Mouse (Mus musculus): ENCODE results near the gene Myo3a. TPM values are rescaled to one million over a fixed set of nuclear protein-coding genes. Genes with fewer than 3 reads are reported as not detected.

The Myo3a gene
- total RNA-seq (2023): not detected

GRCm38 (mm10) chr2:22227308-22227707, at the start of gene Myo3a:
TSS of gene Myo3a (plus strand) at chr2:22227503.

GRCm38 (mm10) chr2:22621828-22622731, 394.8 kb downstream of the Myo3a start, which contains the start of gene Gad2:
TSS of gene Gad2 (plus strand) at chr2:22622205.

